Mouse (Mus musculus) lung, adult 2 months (tissue): Measurements from ENCODE around the gene Zfp697.
"Not testable (repeated sequence)": the region's sequence is repeated elsewhere in the genome, so short reads cannot be mapped to it uniquely, and the experiment has no call there.

Experiments
- CTCF ChIP-seq: fragments of 200-500 bp; IDR thresholded peaks from 2 replicates; pipeline ENCODE4 v1.5.1; 2011; ENCODE audit warnings: mild to moderate bottlenecking, low read length, control low read depth; ENCODE audit not compliant: insufficient read depth
- POLR2A ChIP-seq: fragments of 200-500 bp; IDR thresholded peaks from 2 replicates; pipeline ENCODE4 v1.6.1; 2011; ENCODE audit warnings: low read depth, mild to moderate bottlenecking, control low read depth, low read length, borderline replicate concordance; ENCODE audit errors: extremely low read depth

DNA sequence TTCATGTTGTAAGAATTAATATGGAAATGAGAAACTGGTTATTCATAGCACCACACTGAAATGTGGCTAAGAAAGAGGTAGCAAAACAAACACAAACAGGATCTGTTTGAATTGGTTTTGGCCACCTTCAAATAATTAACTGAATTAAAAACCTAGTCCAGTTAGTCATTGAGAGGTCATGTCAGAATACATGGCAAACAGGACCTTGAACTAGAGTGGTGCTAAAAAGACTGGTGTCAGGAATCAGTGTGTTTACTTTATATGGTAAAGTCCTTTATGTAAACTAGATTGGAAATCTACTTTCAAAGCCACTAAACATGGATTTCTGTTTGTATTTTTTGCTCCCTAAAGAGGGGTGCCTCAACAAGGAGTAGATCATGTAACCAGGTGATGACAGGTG, 89.2 kb downstream of the Zfp697 start:
- not testable (repeated sequence) for TF ChIP-seq CTCF, POLR2A
